Mouse (Mus musculus) bone marrow macrophage, adult 2 months (primary cell): ENCODE results near the gene Prr22.

Experiments
- CTCF ChIP-seq: IDR thresholded peaks from 2 replicates; pipeline ENCODE4 v1.5.1; 2012; ENCODE audit warnings: low read depth, mild to moderate bottlenecking, low read length, moderate library complexity
- POLR2A ChIP-seq: IDR thresholded peaks from 2 replicates; pipeline ENCODE4 v1.6.1; 2012; ENCODE audit warnings: mild to moderate bottlenecking, low read depth, low read length, borderline replicate concordance

GRCm38 (mm10) chr17:56722441-56722840 is 47.6 kb upstream of the Prr22 start:
- TF ChIP-seq CTCF = no peak
- TF ChIP-seq POLR2A = no peak
